Comparison of ENCODE assay signal across 8 mouse cellular contexts in genomic region chr3:89998612-89999054, GRCm38 (mm10). TPM values are rescaled to one million over a fixed set of nuclear protein-coding genes. Genes with fewer than 3 reads are reported as not detected.
DNase-seq lines count a peak whose midpoint lies in the region; ATAC-seq lines count a peak whose summit lies in the region.

Gene Hax1 (minus strand): TSS chr3:89998780.

- DNase-seq in adipocyte (ENCODE audit: low spot score) = peak; percentile 92
- DNase-seq in embryo, embryonic 10 days (ENCODE audit: low spot score) = peak; percentile 99
- peak; percentile 90 for DNase-seq in gastrocnemius, postnatal 10 days
- DNase-seq in induced T-regulatory cell, adult 2 months (ENCODE audit: low read depth) = peak; percentile 97
- peak; percentile 79 to 95 for DNase-seq in left cerebral cortex, adult 9 months (ENCODE audit: low spot score in 2 of 2)
- peak; percentile 96 for DNase-seq in right cerebral cortex, postnatal 14 days
- DNase-seq in urinary bladder, postnatal 36 days (ENCODE audit: low spot score in 2 of 2) = peak; percentile 88 to 92

- ATAC-seq in megakaryocyte progenitor cell, adult 5-6 weeks (replicated peaks; ENCODE audit: poor library complexity) = peak; percentile 99

RNA-seq across cellular contexts. Expression of gene Hax1, which starts in this region (rescaled TPM):
- 10 to 100 TPM; 49.3 to 52.8 TPM for total RNA-seq in gastrocnemius, postnatal 10 days (2021)
- 145 and 177 TPM in 2 replicates for total RNA-seq in megakaryocyte progenitor cell, adult 5-6 weeks (2015)
- total RNA-seq in megakaryocyte progenitor cell, adult 5-6 weeks (2017) = 81.7 and 92.1 TPM in 2 replicates

Comparison
In these comparisons a context has a peak if more than half of its experiments do, and no peak if none do; other contexts are left out.
1. Peak in every context shown above with its lines: DNase-seq and ATAC-seq.